In genomic region chr8:12136178-12136455, GRCm38 (mm10) we compare ENCODE assay signal across 25 mouse cellular contexts.
A peak's percentile ranks its signal among the peaks of the same experiment; 100 is the strongest.
DNase-seq lines count a peak whose midpoint lies in the region; ATAC-seq and TF ChIP-seq lines count a peak whose summit lies in the region.
"Had no signal": no experiment of that assay in that cellular context is flagged by ENCODE, and none has a peak within 500 bp of the region (broad histone marks: within the 10 kb centered on the region; RNA-seq: fewer than 3 reads in every experiment).

No protein-coding gene starts in this region.

- H3K36me3 ChIP-seq in hindbrain, postnatal 0 days (ENCODE audit: insufficient read depth, low read length), result no peaks in the 10 kb centered on the region
- H3K36me3 ChIP-seq in hindbrain, embryonic 14.5 days (replicated peaks; ENCODE audit: control insufficient read depth, insufficient read depth), result no peaks in the 10 kb centered on the region
- H3K36me3 ChIP-seq in midbrain, embryonic 16.5 days (ENCODE audit: control insufficient read depth, insufficient read depth, low read length), result no peaks in the 10 kb centered on the region
- H3K36me3 ChIP-seq in midbrain, embryonic 11.5 days (ENCODE audit: control insufficient read depth, insufficient read depth, low read length), result no peaks in the 10 kb centered on the region
- H3K36me3 ChIP-seq in forebrain, embryonic 14.5 days (ENCODE audit: control insufficient read depth, insufficient read depth, low read length), result no peaks in the 10 kb centered on the region
- H3K36me3 ChIP-seq: embryonic facial prominence, embryonic 15.5 days had no signal

- H3K27ac ChIP-seq in hindbrain, postnatal 0 days, result 0 out of 2 replicates have a peak overlapping the region, but pooled peaks have one; percentile 8
- no peak overlapping the region for H3K27ac ChIP-seq in hindbrain, embryonic 14.5 days
- H3K27ac ChIP-seq in midbrain, embryonic 16.5 days (ENCODE audit: low read length), result no peak overlapping the region
- no peak overlapping the region for H3K27ac ChIP-seq in midbrain, embryonic 11.5 days (ENCODE audit: low read depth, low read length)
- H3K27ac ChIP-seq in forebrain, embryonic 14.5 days (ENCODE audit: low read depth, low read length), result peak overlapping the region; percentile 70
- H3K27ac ChIP-seq: embryonic facial prominence, embryonic 15.5 days; gastrocnemius, adult 2 months; heart, adult 2 months; liver, embryonic 14.5 days; macrophage had no signal

- H3K4me2 ChIP-seq in hindbrain, postnatal 0 days (ENCODE audit: low read depth, low read length), result no peak overlapping the region
- H3K4me2 ChIP-seq in hindbrain, embryonic 14.5 days (replicated peaks), result no peak overlapping the region
- H3K4me2 ChIP-seq in midbrain, embryonic 16.5 days (ENCODE audit: low read length), result no peak overlapping the region
- H3K4me2 ChIP-seq in midbrain, embryonic 11.5 days, result no peak overlapping the region
- no peak overlapping the region for H3K4me2 ChIP-seq in forebrain, embryonic 14.5 days (ENCODE audit: low read length)
- H3K4me2 ChIP-seq: embryonic facial prominence, embryonic 15.5 days had no signal

- H3K4me3 ChIP-seq in hindbrain, postnatal 0 days (ENCODE audit: low read length), result no peak overlapping the region
- H3K4me3 ChIP-seq in hindbrain, embryonic 14.5 days (replicated peaks; ENCODE audit: low read length), result no peak overlapping the region
- no peak overlapping the region for H3K4me3 ChIP-seq in midbrain, embryonic 16.5 days (ENCODE audit: low read depth, low read length)
- H3K4me3 ChIP-seq in midbrain, embryonic 11.5 days (ENCODE audit: low read depth, low read length), result no peak overlapping the region
- no peak overlapping the region for H3K4me3 ChIP-seq in forebrain, embryonic 14.5 days (ENCODE audit: low read depth, low read length)
- H3K4me3 ChIP-seq: embryonic facial prominence, embryonic 15.5 days; gastrocnemius, adult 2 months; heart, adult 2 months had no signal

- H3K27me3 ChIP-seq in hindbrain, postnatal 0 days (ENCODE audit: insufficient read depth, low read length), result peaks cover 4% of the 10 kb centered on the region; the same call in 1 of the 2 replicates
- H3K27me3 ChIP-seq in hindbrain, embryonic 14.5 days (ENCODE audit: control insufficient read depth, insufficient read depth, low read length), result peaks cover 25% of the 10 kb centered on the region
- H3K27me3 ChIP-seq in midbrain, embryonic 16.5 days (ENCODE audit: control insufficient read depth, insufficient read depth, low read depth, low read length), result peaks cover 10% of the 10 kb centered on the region
- H3K27me3 ChIP-seq in midbrain, embryonic 11.5 days (ENCODE audit: control insufficient read depth, insufficient read depth, low read length), result peaks cover 3% of the 10 kb centered on the region; the same call in 1 of the 2 replicates
- peaks cover 17% of the 10 kb centered on the region for H3K27me3 ChIP-seq in forebrain, embryonic 14.5 days (replicated peaks; ENCODE audit: control insufficient read depth, insufficient read depth, low read length)

- DNase-seq in hindbrain, postnatal 0 days (ENCODE audit: low spot score), result no peak
- DNase-seq in hindbrain, embryonic 14.5 days (ENCODE audit: low spot score), result no peak
- no peak for DNase-seq in midbrain, embryonic 11.5 days (ENCODE audit: low spot score, missing footprints)
- no peak for DNase-seq in forebrain, embryonic 14.5 days (ENCODE audit: low spot score)
- DNase-seq in heart, adult 9 months (ENCODE audit: low spot score in 2 of 2), result no peak
- no peak for DNase-seq in frontal cortex, postnatal 36 days (ENCODE audit: low spot score in 2 of 2)
- DNase-seq: adrenal gland, postnatal 25 days; cerebellum, adult 18-20 months; cerebellum, postnatal 10 days; gastrocnemius, adult 2 months; gastrocnemius, postnatal 36 days; heart, adult 2 months; heart, postnatal 14 days; kidney, adult 9 months; kidney, postnatal 10 days; liver; lung, adult 2 months; lung, postnatal 10 days; thymus, adult 2 months; thymus, postnatal 36 days had no signal

- H3K4me1 ChIP-seq in hindbrain, postnatal 0 days (ENCODE audit: insufficient read depth, low read length), result no peaks in the 10 kb centered on the region
- no peaks in the 10 kb centered on the region for H3K4me1 ChIP-seq in hindbrain, embryonic 14.5 days (replicated peaks; ENCODE audit: control insufficient read depth, insufficient read depth, low read length)
- peaks cover 2% of the 10 kb centered on the region; the same call in 1 of the 2 replicates for H3K4me1 ChIP-seq in midbrain, embryonic 16.5 days (ENCODE audit: control insufficient read depth, insufficient read depth, low read length)
- peaks cover 9% of the 10 kb centered on the region for H3K4me1 ChIP-seq in midbrain, embryonic 11.5 days (ENCODE audit: control insufficient read depth, insufficient read depth, low read length)
- H3K4me1 ChIP-seq in forebrain, embryonic 14.5 days (ENCODE audit: control insufficient read depth, insufficient read depth, low read length), result peaks cover 25% of the 10 kb centered on the region

- H3K9me3 ChIP-seq in hindbrain, postnatal 0 days (ENCODE audit: low read length), result no peaks in the 10 kb centered on the region
- H3K9me3 ChIP-seq in hindbrain, embryonic 14.5 days (ENCODE audit: control insufficient read depth, low read length), result no peaks in the 10 kb centered on the region
- no peaks in the 10 kb centered on the region for H3K9me3 ChIP-seq in midbrain, embryonic 16.5 days (replicated peaks; ENCODE audit: control insufficient read depth, low read length, poor library complexity, severe bottlenecking)
- no peaks in the 10 kb centered on the region for H3K9me3 ChIP-seq in midbrain, embryonic 11.5 days (ENCODE audit: control insufficient read depth, low read length)
- no peaks in the 10 kb centered on the region for H3K9me3 ChIP-seq in forebrain, embryonic 14.5 days (replicated peaks; ENCODE audit: control insufficient read depth, low read length)
- H3K9me3 ChIP-seq: embryonic facial prominence, embryonic 15.5 days had no signal

- WGBS in hindbrain, postnatal 0 days, result 43% methylated on average over 5 of the region's 5 CpGs
- WGBS in hindbrain, embryonic 14.5 days, result 23% methylated on average over 5 of the region's 5 CpGs
- WGBS in midbrain, embryonic 16.5 days, result 25% methylated on average over 5 of the region's 5 CpGs
- 37% methylated on average over 5 of the region's 5 CpGs for WGBS in midbrain, embryonic 11.5 days
- 6% methylated on average over 5 of the region's 5 CpGs for WGBS in forebrain, embryonic 14.5 days

- peak; percentile 69; the same call in 1 of the 2 replicates for ATAC-seq in hindbrain, postnatal 0 days
- ATAC-seq in hindbrain, embryonic 14.5 days (ENCODE audit: low FRiP score), result no peak
- peak; percentile 56; the same call in 1 of the 2 replicates for ATAC-seq in midbrain, embryonic 16.5 days
- no peak for ATAC-seq in midbrain, embryonic 11.5 days (ENCODE audit: low FRiP score)
- ATAC-seq in forebrain, embryonic 14.5 days, result peak; percentile 88
- ATAC-seq: intestine, embryonic 16.5 days had no signal

- no peak for TF ChIP-seq CTCF in hindbrain, postnatal 0 days (IDR thresholded peaks at IDR 0.05; ENCODE audit: low read depth)

- H3K9ac ChIP-seq in hindbrain, postnatal 0 days (replicated peaks; ENCODE audit: low read length), result no peak overlapping the region
- H3K9ac ChIP-seq in hindbrain, embryonic 14.5 days, result no peak overlapping the region
- no peak overlapping the region for H3K9ac ChIP-seq in midbrain, embryonic 16.5 days (ENCODE audit: low read depth, low read length)
- no peak overlapping the region for H3K9ac ChIP-seq in midbrain, embryonic 11.5 days (ENCODE audit: low read length)
- H3K9ac ChIP-seq in forebrain, embryonic 14.5 days (ENCODE audit: low read length), result no peak overlapping the region
- H3K9ac ChIP-seq: embryonic facial prominence, embryonic 15.5 days; liver, embryonic 14.5 days had no signal

Comparison
In these comparisons a context has a peak if more than half of its experiments do, and no peak if none do; other contexts are left out.
1. ATAC-seq: peak in hindbrain, postnatal 0 days (single experiment), midbrain, embryonic 16.5 days (single experiment) and forebrain, embryonic 14.5 days (single experiment); none in hindbrain, embryonic 14.5 days (single experiment) and midbrain, embryonic 11.5 days (single experiment).
2. H3K27ac ChIP-seq: peak in hindbrain, postnatal 0 days (single experiment) and forebrain, embryonic 14.5 days (single experiment); none in hindbrain, embryonic 14.5 days (single experiment), midbrain, embryonic 16.5 days (single experiment) and midbrain, embryonic 11.5 days (single experiment).